Comparison of ENCODE assay signal across 22 mouse cellular contexts in the genomic region with DNA sequence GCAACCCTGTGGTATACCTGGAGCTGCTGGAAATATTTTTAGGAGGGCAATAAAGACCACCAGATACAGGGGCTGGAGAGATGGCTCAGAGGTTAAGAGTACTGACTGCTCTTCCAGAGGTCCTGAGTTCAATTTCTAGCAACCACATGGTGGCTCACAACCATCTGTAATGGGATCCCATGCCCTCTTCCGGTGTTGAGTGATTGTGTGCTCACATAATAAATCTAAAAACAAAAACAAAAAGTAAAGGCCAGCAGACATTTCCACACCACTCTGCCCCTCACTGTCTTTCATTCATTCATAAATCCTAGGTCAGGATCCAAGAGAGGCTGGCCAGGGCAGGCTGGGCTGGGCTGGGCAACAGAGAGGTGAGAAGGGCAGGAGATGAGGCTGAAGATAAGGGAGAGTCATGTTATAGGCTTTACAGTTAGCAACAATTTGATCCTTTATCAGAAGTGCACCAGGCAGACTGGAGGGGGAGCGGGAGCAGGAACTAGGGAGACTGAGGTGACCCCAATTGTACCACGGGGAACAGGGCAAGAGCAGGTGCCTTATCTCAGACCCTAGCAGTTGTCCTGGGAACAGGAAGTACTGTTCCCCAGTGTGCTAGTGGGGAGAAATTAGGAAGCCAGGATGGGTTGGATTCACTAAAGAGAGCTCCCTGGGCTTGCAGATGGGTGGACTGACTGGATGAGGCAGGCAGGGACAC. TPM values are rescaled to one million over a fixed set of nuclear protein-coding genes. Genes with fewer than 3 reads are reported as not detected.
A peak's percentile ranks its signal among the peaks of the same experiment; 100 is the strongest.
DNase-seq lines count a peak whose midpoint lies in the region; ATAC-seq and TF ChIP-seq lines count a peak whose summit lies in the region.
"Had no signal": no experiment of that assay in that cellular context is flagged by ENCODE, and none has a peak within 500 bp of the region (broad histone marks: within the 10 kb centered on the region; RNA-seq: fewer than 3 reads in every experiment).

No protein-coding gene starts in this region.

- H3K27ac ChIP-seq in heart, embryonic 13.5 days (replicated peaks), result no peak overlapping the region
- H3K27ac ChIP-seq in kidney, embryonic 15.5 days, result no peak overlapping the region
- H3K27ac ChIP-seq in neural tube, embryonic 15.5 days (replicated peaks), result no peak overlapping the region
- peak overlapping the region; percentile 30; the same call in 1 of the 2 replicates for H3K27ac ChIP-seq in stomach, postnatal 0 days (replicated peaks)
- H3K27ac ChIP-seq: hindbrain, embryonic 12.5 days; liver, embryonic 15.5 days had no signal

- 72% methylated on average over 3 of the region's 3 CpGs for WGBS in heart, embryonic 13.5 days
- 63% methylated on average over 3 of the region's 3 CpGs for WGBS in kidney, embryonic 15.5 days
- 86% methylated on average over 3 of the region's 3 CpGs for WGBS in neural tube, embryonic 15.5 days
- WGBS in stomach, postnatal 0 days, result 71% methylated on average over 3 of the region's 3 CpGs

- TF ChIP-seq EP300 in stomach, postnatal 0 days (optimal IDR thresholded peaks at IDR 0.05), result no peak

- 0 out of 2 replicates have a peak overlapping the region, but pooled peaks have one; percentile 85 for H3K4me2 ChIP-seq in heart, embryonic 13.5 days
- H3K4me2 ChIP-seq in kidney, embryonic 15.5 days, result no peak overlapping the region
- H3K4me2 ChIP-seq in neural tube, embryonic 15.5 days, result 0 out of 2 replicates have a peak overlapping the region, but pooled peaks have one; percentile 72
- peak overlapping the region; percentile 86; the same call in 1 of the 2 replicates for H3K4me2 ChIP-seq in stomach, postnatal 0 days (replicated peaks; ENCODE audit: low read depth)
- H3K4me2 ChIP-seq: liver, embryonic 15.5 days had no signal

- H3K27me3 ChIP-seq in heart, embryonic 13.5 days (replicated peaks), result no peaks in the 10 kb centered on the region
- H3K27me3 ChIP-seq in kidney, embryonic 15.5 days, result no peaks in the 10 kb centered on the region
- H3K27me3 ChIP-seq in neural tube, embryonic 15.5 days (replicated peaks), result no peaks in the 10 kb centered on the region
- H3K27me3 ChIP-seq in stomach, postnatal 0 days (ENCODE audit: control insufficient read depth, insufficient read depth, low read length), result no peaks in the 10 kb centered on the region
- H3K27me3 ChIP-seq: intestine, embryonic 15.5 days; Patski had no signal

- peak overlapping the region; percentile 3; the same call in 1 of the 2 replicates for H3K9ac ChIP-seq in heart, embryonic 13.5 days
- H3K9ac ChIP-seq in kidney, embryonic 15.5 days, result 0 out of 2 replicates have a peak overlapping the region, but pooled peaks have one; percentile 7
- no peak overlapping the region for H3K9ac ChIP-seq in neural tube, embryonic 15.5 days (replicated peaks)
- H3K9ac ChIP-seq in stomach, postnatal 0 days (ENCODE audit: low read length), result no peak overlapping the region

- DNase-seq in heart, adult 9 months (ENCODE audit: low spot score in 2 of 2), result no peak
- no peak for DNase-seq in kidney, postnatal 10 days
- DNase-seq in neural tube, embryonic 10.5 days (ENCODE audit: extremely low spot score, low spot score), result no peak
- no peak for DNase-seq in stomach, postnatal 0 days (ENCODE audit: low spot score)
- no peak for DNase-seq in cerebellum, adult 18-20 months
- DNase-seq: adrenal gland, postnatal 10 days; B cell, adult 2 months; gastrocnemius, postnatal 10 days; heart, adult 18-20 months; heart, postnatal 10 days; right cerebral cortex, postnatal 14 days; spleen, adult 18-20 months; thymus, adult 18-20 months; thymus, postnatal 4 days had no signal

- no peak for ATAC-seq in heart, embryonic 13.5 days (ENCODE audit: extremely low read depth, insufficient number of reproducible peaks, low FRiP score, low TSS enrichment)
- no peak for ATAC-seq in kidney, embryonic 15.5 days (replicated peaks; ENCODE audit: low FRiP score)
- no peak for ATAC-seq in neural tube, embryonic 15.5 days (ENCODE audit: low FRiP score)
- ATAC-seq in stomach, postnatal 0 days (ENCODE audit: low FRiP score, low TSS enrichment), result no peak
- ATAC-seq: forebrain, embryonic 14.5 days; intestine, embryonic 15.5 days; Patski had no signal

- no peaks in the 10 kb centered on the region for H3K36me3 ChIP-seq in heart, embryonic 13.5 days
- 0 out of 2 replicates have a peak, but pooled peaks cover 8% of the 10 kb centered on the region for H3K36me3 ChIP-seq in kidney, embryonic 15.5 days
- no peaks in the 10 kb centered on the region for H3K36me3 ChIP-seq in neural tube, embryonic 15.5 days
- H3K36me3 ChIP-seq in stomach, postnatal 0 days (ENCODE audit: control insufficient read depth, insufficient read depth, low read length), result no peaks in the 10 kb centered on the region
- H3K36me3 ChIP-seq: hindbrain, embryonic 12.5 days; intestine, embryonic 15.5 days; liver, embryonic 15.5 days had no signal

- H3K4me3 ChIP-seq in heart, embryonic 13.5 days, result no peak overlapping the region
- H3K4me3 ChIP-seq in kidney, embryonic 15.5 days (replicated peaks), result no peak overlapping the region
- no peak overlapping the region for H3K4me3 ChIP-seq in neural tube, embryonic 15.5 days (replicated peaks)
- no peak overlapping the region for H3K4me3 ChIP-seq in stomach, postnatal 0 days (ENCODE audit: low read depth, low read length)
- H3K4me3 ChIP-seq: liver, embryonic 15.5 days had no signal

- H3K4me1 ChIP-seq in heart, embryonic 13.5 days, result peaks cover 73% of the 10 kb centered on the region
- H3K4me1 ChIP-seq in kidney, embryonic 15.5 days, result peaks cover 67% of the 10 kb centered on the region
- peaks cover 38% of the 10 kb centered on the region for H3K4me1 ChIP-seq in neural tube, embryonic 15.5 days
- H3K4me1 ChIP-seq in stomach, postnatal 0 days (replicated peaks; ENCODE audit: control insufficient read depth, insufficient read depth), result peaks cover 16% of the 10 kb centered on the region

- no peaks in the 10 kb centered on the region for H3K9me3 ChIP-seq in heart, embryonic 13.5 days
- H3K9me3 ChIP-seq in kidney, embryonic 15.5 days (replicated peaks), result no peaks in the 10 kb centered on the region
- no peaks in the 10 kb centered on the region for H3K9me3 ChIP-seq in neural tube, embryonic 15.5 days (replicated peaks)
- no peaks in the 10 kb centered on the region for H3K9me3 ChIP-seq in stomach, postnatal 0 days (ENCODE audit: control insufficient read depth, low read length)
- H3K9me3 ChIP-seq: hindbrain, embryonic 12.5 days; intestine, embryonic 15.5 days; liver, embryonic 15.5 days had no signal

- TF ChIP-seq CTCF in stomach, postnatal 0 days (IDR thresholded peaks at IDR 0.05; ENCODE audit: low read depth), result no peak

RNA-seq across cellular contexts. Expression of a gene that starts 2.4 kb away (rescaled TPM):
- polyA plus RNA-seq in heart, embryonic 13.5 days (2015; fragmentation: Nextera tagmentation; extraction: Ambion mirVana), result 2.8 and 3.6 TPM in 2 replicates
- 5.5 and 7.1 TPM in 2 replicates for polyA plus RNA-seq in kidney, embryonic 15.5 days (2015; fragmentation: Nextera tagmentation; extraction: Ambion mirVana)
- polyA plus RNA-seq in neural tube, embryonic 15.5 days (2015; fragmentation: Nextera tagmentation; extraction: Ambion mirVana), result 3.2 and 3.9 TPM in 2 replicates
- polyA plus RNA-seq in stomach, postnatal 0 days (2015; fragmentation: Nextera tagmentation; extraction: Ambion mirVana), result 5.8 and 6.2 TPM in 2 replicates

Comparison
In these comparisons a context has a peak if more than half of its experiments do, and no peak if none do; other contexts are left out.
1. H3K9ac ChIP-seq: peak in heart, embryonic 13.5 days (single experiment) and kidney, embryonic 15.5 days (single experiment); none in neural tube, embryonic 15.5 days (single experiment) and stomach, postnatal 0 days (single experiment).